Mouse (Mus musculus): Measurements from ENCODE around the gene Gls. TPM values are rescaled to one million over a fixed set of nuclear protein-coding genes. Genes with fewer than 3 reads are reported as not detected.

Gls gene
- polyA plus RNA-seq, 1 experiment: 9.3 TPM

DNA sequence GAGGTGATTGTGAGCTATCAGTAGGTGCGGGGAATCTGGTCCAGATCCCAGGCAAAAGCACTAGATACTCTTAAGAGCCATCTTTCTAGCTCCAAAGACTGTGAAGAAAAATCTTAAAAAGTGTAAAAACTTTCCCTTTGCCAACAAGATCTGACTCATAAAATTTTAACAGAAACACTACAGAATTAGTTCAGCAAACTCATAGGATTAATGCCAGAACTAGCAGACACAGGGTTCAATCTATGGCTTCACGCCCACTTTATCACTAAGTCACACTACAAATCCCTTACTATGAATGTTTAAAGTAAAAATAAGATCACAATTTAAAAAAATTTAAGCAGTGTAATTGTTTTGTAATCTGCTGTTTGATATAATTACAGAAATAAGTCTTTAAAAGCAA is 50.0 kb downstream of the Gls start:
- H3K27me3 ChIP-seq (ENCODE audit: control insufficient read depth, insufficient read depth, low read length): no peaks in the 10 kb centered on the region
- no peak overlapping the region for H3K27ac ChIP-seq (ENCODE audit: control insufficient read depth, insufficient read depth, low read depth, low read length)
- H3K4me1 ChIP-seq (ENCODE audit: control insufficient read depth, insufficient read depth, low read length): no peaks in the 10 kb centered on the region
- H3K36me3 ChIP-seq (ENCODE audit: control insufficient read depth, insufficient read depth, low read length): no peaks in the 10 kb centered on the region
- TF ChIP-seq CTCF (IDR thresholded peaks at IDR 0.05; ENCODE audit: control insufficient read depth, insufficient read depth, insufficient replicate concordance, low read depth, low read length) (no peak), POLR2A (IDR thresholded peaks at IDR 0.05; ENCODE audit: control insufficient read depth, low read depth, low read length) (no peak)
- H3K4me3 ChIP-seq (ENCODE audit: control insufficient read depth, low read depth, low read length): no peak overlapping the region

- Histone ChIP-seq H3K27ac (ENCODE audit: control insufficient read depth, insufficient read depth, low read depth, low read length) (no peak overlapping the region), H3K4me3 (ENCODE audit: control insufficient read depth, low read depth, low read length) (no peak overlapping the region), H3K4me1 (ENCODE audit: control insufficient read depth, insufficient read depth, low read length) (no peaks in the 10 kb centered on the region), H3K36me3 (ENCODE audit: control insufficient read depth, insufficient read depth, low read length) (no peaks in the 10 kb centered on the region), H3K27me3 (ENCODE audit: control insufficient read depth, insufficient read depth, low read length) (no peaks in the 10 kb centered on the region)
- no peak for TF ChIP-seq POLR2A (IDR thresholded peaks at IDR 0.05; ENCODE audit: control insufficient read depth, low read depth, low read length)
- TF ChIP-seq CTCF (IDR thresholded peaks at IDR 0.05; ENCODE audit: control insufficient read depth, insufficient read depth, insufficient replicate concordance, low read depth, low read length): no peak
Observed at GRCm38 (mm10) chr1:52181994-52182393, 51.0 kb downstream of the Gls start.

DNA sequence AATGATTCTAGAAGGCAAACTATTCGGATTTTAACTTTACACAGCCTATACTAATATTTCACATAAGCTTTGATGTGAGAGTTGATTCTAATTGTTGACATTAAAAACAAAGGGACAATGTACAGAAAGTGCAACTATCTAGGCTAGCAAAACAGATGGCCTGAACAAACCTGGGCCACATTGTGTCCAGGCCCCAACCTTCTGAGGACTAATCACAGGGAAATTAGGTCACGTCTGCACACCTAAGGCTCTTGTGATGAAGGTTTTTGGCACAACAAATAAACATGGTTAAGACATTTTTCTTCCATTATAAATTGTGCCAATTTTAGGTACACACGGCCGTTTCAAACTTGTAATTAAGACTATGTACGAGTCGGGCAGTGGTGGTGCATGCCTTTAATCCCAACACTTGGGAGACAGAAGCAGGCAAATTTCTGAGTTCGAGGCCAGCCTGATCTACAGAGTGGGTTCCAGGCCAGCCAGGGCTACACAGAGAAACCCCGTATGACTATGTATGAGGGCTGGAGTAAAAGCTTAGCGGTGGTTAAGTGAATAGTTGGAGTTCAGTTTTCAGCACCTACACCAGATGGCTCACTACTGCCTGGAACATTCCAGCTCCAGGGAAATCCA is 53.0 kb downstream of the Gls start:
- Histone ChIP-seq H3K27me3 (ENCODE audit: control insufficient read depth, insufficient read depth, low read length) (no peaks in the 10 kb centered on the region), H3K4me3 (ENCODE audit: control insufficient read depth, low read depth, low read length) (no peak overlapping the region), H3K4me1 (ENCODE audit: control insufficient read depth, insufficient read depth, low read length) (no peaks in the 10 kb centered on the region), H3K36me3 (ENCODE audit: control insufficient read depth, insufficient read depth, low read length) (no peaks in the 10 kb centered on the region), H3K27ac (ENCODE audit: control insufficient read depth, insufficient read depth, low read depth, low read length) (no peak overlapping the region)
- no peak for TF ChIP-seq CTCF (IDR thresholded peaks at IDR 0.05; ENCODE audit: control insufficient read depth, insufficient read depth, insufficient replicate concordance, low read depth, low read length)
- TF ChIP-seq POLR2A (IDR thresholded peaks at IDR 0.05; ENCODE audit: control insufficient read depth, low read depth, low read length): no peak

DNA sequence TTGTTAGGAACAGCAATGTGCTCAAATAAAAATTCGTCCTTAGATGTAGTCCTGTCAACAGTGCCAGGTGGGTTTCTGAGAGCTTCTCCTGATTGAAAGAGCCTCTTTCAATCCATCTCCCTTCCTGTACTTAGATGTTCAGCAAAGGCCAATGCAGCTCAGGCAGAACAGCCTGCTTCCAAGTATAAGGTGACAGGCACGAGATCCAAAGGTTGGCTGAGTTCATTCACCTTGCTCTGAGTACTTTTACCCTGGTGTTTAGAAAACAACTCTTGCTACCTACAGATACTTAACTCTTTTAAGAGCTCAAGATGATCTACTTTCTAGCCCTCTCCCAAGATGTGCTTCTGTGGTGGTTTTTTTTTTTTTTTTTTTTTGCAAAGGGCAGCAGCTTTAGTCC is 56.0 kb downstream of the Gls start:
- no peak for TF ChIP-seq CTCF (IDR thresholded peaks at IDR 0.05; ENCODE audit: control insufficient read depth, insufficient read depth, insufficient replicate concordance, low read depth, low read length)
- TF ChIP-seq POLR2A (IDR thresholded peaks at IDR 0.05; ENCODE audit: control insufficient read depth, low read depth, low read length): no peak
- no peaks in the 10 kb centered on the region for H3K4me1 ChIP-seq (ENCODE audit: control insufficient read depth, insufficient read depth, low read length)
- no peak overlapping the region for H3K4me3 ChIP-seq (ENCODE audit: control insufficient read depth, low read depth, low read length)
- H3K27me3 ChIP-seq (ENCODE audit: control insufficient read depth, insufficient read depth, low read length): no peaks in the 10 kb centered on the region
- no peak overlapping the region for H3K27ac ChIP-seq (ENCODE audit: control insufficient read depth, insufficient read depth, low read depth, low read length)
- no peaks in the 10 kb centered on the region for H3K36me3 ChIP-seq (ENCODE audit: control insufficient read depth, insufficient read depth, low read length)

DNA sequence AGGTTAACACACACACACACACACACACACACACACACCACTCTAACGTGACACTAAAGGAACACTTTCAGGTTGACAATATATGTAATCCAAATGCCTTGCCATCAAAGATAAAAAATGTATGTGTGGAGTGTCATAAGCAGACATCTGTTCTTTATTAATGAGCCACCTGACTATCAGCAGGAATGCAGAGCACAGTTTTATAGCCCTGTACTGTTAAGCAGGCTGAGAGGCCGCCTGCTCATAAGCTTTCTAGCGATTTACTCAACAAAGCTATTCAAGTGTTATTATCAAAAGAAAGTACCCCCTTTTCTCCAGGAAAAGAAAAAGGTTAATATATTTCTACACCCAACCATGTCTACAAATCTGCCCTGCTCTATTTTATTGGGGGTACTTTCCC is 57.0 kb downstream of the Gls start:
- TF ChIP-seq POLR2A (IDR thresholded peaks at IDR 0.05; ENCODE audit: control insufficient read depth, low read depth, low read length) (no peak), CTCF (IDR thresholded peaks at IDR 0.05; ENCODE audit: control insufficient read depth, insufficient read depth, insufficient replicate concordance, low read depth, low read length) (no peak)
- H3K36me3 ChIP-seq (ENCODE audit: control insufficient read depth, insufficient read depth, low read length): no peaks in the 10 kb centered on the region
- peaks cover 2% of the 10 kb centered on the region; the same call in 1 of the 2 replicates for H3K4me1 ChIP-seq (ENCODE audit: control insufficient read depth, insufficient read depth, low read length)
- no peak overlapping the region for H3K27ac ChIP-seq (ENCODE audit: control insufficient read depth, insufficient read depth, low read depth, low read length)
- no peak overlapping the region for H3K4me3 ChIP-seq (ENCODE audit: control insufficient read depth, low read depth, low read length)
- H3K27me3 ChIP-seq (ENCODE audit: control insufficient read depth, insufficient read depth, low read length): no peaks in the 10 kb centered on the region

- no peak for TF ChIP-seq CTCF (IDR thresholded peaks at IDR 0.05; ENCODE audit: control insufficient read depth, insufficient read depth, insufficient replicate concordance, low read depth, low read length)
- TF ChIP-seq POLR2A (IDR thresholded peaks at IDR 0.05; ENCODE audit: control insufficient read depth, low read depth, low read length): no peak
- no peaks in the 10 kb centered on the region for H3K36me3 ChIP-seq (ENCODE audit: control insufficient read depth, insufficient read depth, low read length)
- H3K4me3 ChIP-seq (ENCODE audit: control insufficient read depth, low read depth, low read length): no peak overlapping the region
- no peaks in the 10 kb centered on the region for H3K27me3 ChIP-seq (ENCODE audit: control insufficient read depth, insufficient read depth, low read length)
- H3K27ac ChIP-seq (ENCODE audit: control insufficient read depth, insufficient read depth, low read depth, low read length): no peak overlapping the region
- peaks cover 4% of the 10 kb centered on the region for H3K4me1 ChIP-seq (ENCODE audit: control insufficient read depth, insufficient read depth, low read length)
Observed at GRCm38 (mm10) chr1:52175321-52175720, 57.7 kb downstream of the Gls start.

GRCm38 (mm10) chr1:52171271-52171670 is 61.8 kb downstream of the Gls start:
- Histone ChIP-seq H3K27me3 (ENCODE audit: control insufficient read depth, insufficient read depth, low read length) (no peaks in the 10 kb centered on the region), H3K4me1 (ENCODE audit: control insufficient read depth, insufficient read depth, low read length) (peaks cover 4% of the 10 kb centered on the region), H3K36me3 (ENCODE audit: control insufficient read depth, insufficient read depth, low read length) (no peaks in the 10 kb centered on the region), H3K4me3 (ENCODE audit: control insufficient read depth, low read depth, low read length) (no peak overlapping the region), H3K27ac (ENCODE audit: control insufficient read depth, insufficient read depth, low read depth, low read length) (no peak overlapping the region)
- no peak for TF ChIP-seq POLR2A (IDR thresholded peaks at IDR 0.05; ENCODE audit: control insufficient read depth, low read depth, low read length)
- TF ChIP-seq CTCF (IDR thresholded peaks at IDR 0.05; ENCODE audit: control insufficient read depth, insufficient read depth, insufficient replicate concordance, low read depth, low read length): no peak
